Mouse (Mus musculus) intestine, postnatal 0 days (tissue): Measurements from ENCODE around the gene Pld6. TPM values are rescaled to one million over a fixed set of nuclear protein-coding genes. Genes with fewer than 3 reads are reported as not detected.
"Not testable (repeated sequence)": the region's sequence is repeated elsewhere in the genome, so short reads cannot be mapped to it uniquely, and the experiment has no call there.

Source experiments
- ATAC-seq: fragments of 200-750 bp; cut with Nextera tagmentation; 2 replicates; pipeline ENCODE4 v1.8.0; 2017; ENCODE audit warnings: mild to moderate bottlenecking, moderate TSS enrichment, moderate library complexity
- H3K27ac ChIP-seq: fragments of 300-500 bp; sonication (generic); 2 replicates; pipeline ENCODE4 v1.5.1; 2014; ENCODE audit warnings: mild to moderate bottlenecking, low read depth, low read length, moderate library complexity
- H3K27me3 ChIP-seq: fragments of 300-500 bp; sonication (generic); replicated peaks from 2 replicates; pipeline ENCODE4 v1.6.1; 2014; ENCODE audit warnings: low read length, mixed read lengths; ENCODE audit not compliant: control insufficient read depth, insufficient read depth
- H3K36me3 ChIP-seq: fragments of 300-500 bp; sonication (generic); 2 replicates; pipeline ENCODE4 v1.6.1; 2014; ENCODE audit warnings: mild to moderate bottlenecking, moderate library complexity; ENCODE audit not compliant: control insufficient read depth, insufficient read depth
- H3K4me1 ChIP-seq: fragments of 300-500 bp; sonication (generic); replicated peaks from 2 replicates; pipeline ENCODE4 v1.6.1; 2014; ENCODE audit warnings: antibody characterized with exemption, low read length, mixed read lengths; ENCODE audit not compliant: control insufficient read depth, insufficient read depth
- H3K4me2 ChIP-seq: fragments of 300-500 bp; sonication (generic); replicated peaks from 2 replicates; pipeline ENCODE4 v1.6.1; 2014; ENCODE audit warnings: low read depth, mild to moderate bottlenecking, moderate library complexity
- H3K4me3 ChIP-seq: fragments of 300-500 bp; sonication (generic); 2 replicates; pipeline ENCODE4 v1.5.1; 2014; ENCODE audit warnings: low read depth, low read length
- H3K9ac ChIP-seq: fragments of 300-500 bp; sonication (generic); 2 replicates; pipeline ENCODE4 v1.6.1; 2014; ENCODE audit warnings: mild to moderate bottlenecking, low read depth, low read length
- H3K9me3 ChIP-seq: fragments of 300-500 bp; sonication (generic); 2 replicates; pipeline ENCODE4 v1.6.1; 2016; ENCODE audit warnings: mixed run types; ENCODE audit not compliant: control insufficient read depth
- CTCF ChIP-seq: sonication (generic); IDR thresholded peaks from 2 replicates; pipeline ENCODE4 v1.5.1; 2016; ENCODE audit warnings: low read depth, mild to moderate bottlenecking, control low read depth, antibody characterized with exemption, moderate library complexity
- WGBS: fragments of 180-500 bp; shearing (Covaris S2); extraction: QIAGEN DNeasy Blood & Tissue Kit; methylation state at CpG from one replicate; pipeline ENCODE4 v1.1.7; 2014; 5-methylcytosine and 5-hydroxymethylcytosine counted together
- polyA plus RNA-seq: library from polyadenylated mRNA; unstranded; fragments of >200 nt; fragmentation: Nextera tagmentation; extraction: Ambion mirVana; gene quantifications from 2 replicates; pipeline ENCODE4 v1.2.1, GENCODE M21; 2015

Pld6 gene
- polyA plus RNA-seq, 1 experiment from 2014 or later = 0.89 TPM

- no peak overlapping the region for H3K4me3 ChIP-seq
- H3K4me2 ChIP-seq = no peak overlapping the region
- H3K9me3 ChIP-seq = no peaks in the 10 kb centered on the region
- ATAC-seq = no peak
- no peak overlapping the region for H3K27ac ChIP-seq
- TF ChIP-seq CTCF = no peak
- WGBS = 95% methylated on average over 12 of the region's 12 CpGs
- no peaks in the 10 kb centered on the region for H3K4me1 ChIP-seq
- H3K27me3 ChIP-seq = no peaks in the 10 kb centered on the region
- H3K9ac ChIP-seq = no peak overlapping the region
- peaks cover 70% of the 10 kb centered on the region for H3K36me3 ChIP-seq
These were observed 50.2 kb downstream of the Pld6 start for GRCm38 (mm10) chr11:59737250-59737649.

- H3K9me3 ChIP-seq, H3K27ac ChIP-seq, ATAC-seq, H3K4me1 ChIP-seq, H3K4me3 ChIP-seq, H3K27me3 ChIP-seq, H3K4me2 ChIP-seq, H3K9ac ChIP-seq: not testable (repeated sequence)
- WGBS = 92% methylated on average over 4 of the region's 4 CpGs
- H3K36me3 ChIP-seq = peaks cover 63% of the 10 kb centered on the region
These were observed 51.5 kb downstream of the Pld6 start for GRCm38 (mm10) chr11:59735938-59736337.

- H3K36me3 ChIP-seq = peaks cover 55% of the 10 kb centered on the region
- H3K9me3 ChIP-seq = no peaks in the 10 kb centered on the region
- no peak overlapping the region for H3K4me2 ChIP-seq
These were observed 53.1 kb downstream of the Pld6 start for GRCm38 (mm10) chr11:59734335-59734734.

More at GRCm38 (mm10) chr11:59734335-59734734, 53.1 kb downstream of the Pld6 start:
- H3K27me3 ChIP-seq = no peaks in the 10 kb centered on the region
- no peak overlapping the region for H3K4me3 ChIP-seq
- H3K27ac ChIP-seq = no peak overlapping the region
- H3K9ac ChIP-seq = no peak overlapping the region
- no peaks in the 10 kb centered on the region for H3K4me1 ChIP-seq
- WGBS = 53% methylated on average over 1 of the region's 1 CpGs
- TF ChIP-seq CTCF = no peak
- ATAC-seq = peak; percentile 59; the same call in 1 of the 2 replicates

Other genes with a start within 250 kb of the Pld6 start
- 0.14 and 0.17 TPM in 2 replicates for gene Nlrp3, start 246.1 kb downstream of the Pld6 start, polyA plus RNA-seq
- not detected in 2 replicates for gene Olfr222, start 211.4 kb downstream of the Pld6 start, polyA plus RNA-seq
- not detected in 2 replicates for gene Olfr223, start 194.4 kb downstream of the Pld6 start, polyA plus RNA-seq
- gene Mprip, start 126.3 kb downstream of the Pld6 start, polyA plus RNA-seq = 27.8 and 32.6 TPM in 2 replicates
- gene Flcn, start 22.4 kb upstream of the Pld6 start, polyA plus RNA-seq = 36.8 and 38.1 TPM in 2 replicates
- 19.8 and 21.0 TPM in 2 replicates for gene Nt5m, start 51.8 kb upstream of the Pld6 start, polyA plus RNA-seq
- 84.4 and 85.6 TPM in 2 replicates for gene Cops3, start 52.2 kb upstream of the Pld6 start, polyA plus RNA-seq
- gene Med9, start 160.6 kb upstream of the Pld6 start, polyA plus RNA-seq = 19.4 and 22.1 TPM in 2 replicates
- gene Rasd1, start 177.3 kb upstream of the Pld6 start, polyA plus RNA-seq = 1.1 and 1.4 TPM in 2 replicates